Mouse (Mus musculus) hindbrain, embryonic 10.5 days (tissue): ENCODE data around the gene Map3k10. TPM values are rescaled to one million over a fixed set of nuclear protein-coding genes. Genes with fewer than 3 reads are reported as not detected.
A peak's percentile ranks its signal among the peaks of the same experiment; 100 is the strongest.

Experiments
- DNase-seq: peaks from one replicate; pipeline ENCODE4 v3.0.0-alpha.2; 2017; ENCODE audit warnings: low spot score
- H3K27ac ChIP-seq: fragments of 300-500 bp; sonication (generic); 2 replicates; pipeline ENCODE4 v1.5.1; 2016; ENCODE audit warnings: mild to moderate bottlenecking, moderate library complexity
- H3K27me3 ChIP-seq: fragments of 300-500 bp; sonication (generic); 2 replicates; pipeline ENCODE4 v1.6.1; 2016; ENCODE audit warnings: mild to moderate bottlenecking; ENCODE audit not compliant: poor library complexity, insufficient read depth, severe bottlenecking
- H3K36me3 ChIP-seq: fragments of 300-500 bp; sonication (generic); 2 replicates; pipeline ENCODE4 v1.6.1; 2016; ENCODE audit warnings: mild to moderate bottlenecking, moderate library complexity
- H3K4me1 ChIP-seq: fragments of 300-500 bp; sonication (generic); replicated peaks from 2 replicates; pipeline ENCODE4 v1.6.1; 2016; ENCODE audit warnings: mild to moderate bottlenecking
- H3K4me3 ChIP-seq: fragments of 300-500 bp; sonication (generic); 2 replicates; pipeline ENCODE4 v1.5.1; 2016; ENCODE audit warnings: mild to moderate bottlenecking, moderate library complexity
- H3K9me3 ChIP-seq: fragments of 300-500 bp; sonication (generic); 2 replicates; pipeline ENCODE4 v1.6.1; 2016; ENCODE audit warnings: mild to moderate bottlenecking, moderate library complexity
- WGBS: fragments of 180-500 bp; shearing (Covaris S2); methylation state at CpG from one replicate; pipeline ENCODE4 v1.1.7; 2016; 5-methylcytosine and 5-hydroxymethylcytosine counted together
- polyA plus RNA-seq: library from polyadenylated mRNA; unstranded; fragments of >200 nt; fragmentation: Nextera tagmentation; extraction: Ambion mirVana; gene quantifications from 2 replicates; pipeline ENCODE4 v1.2.1, GENCODE M21; 2016

The Map3k10 gene
- polyA plus RNA-seq, 1 experiment from 2014 or later: 10.6 TPM

DNA sequence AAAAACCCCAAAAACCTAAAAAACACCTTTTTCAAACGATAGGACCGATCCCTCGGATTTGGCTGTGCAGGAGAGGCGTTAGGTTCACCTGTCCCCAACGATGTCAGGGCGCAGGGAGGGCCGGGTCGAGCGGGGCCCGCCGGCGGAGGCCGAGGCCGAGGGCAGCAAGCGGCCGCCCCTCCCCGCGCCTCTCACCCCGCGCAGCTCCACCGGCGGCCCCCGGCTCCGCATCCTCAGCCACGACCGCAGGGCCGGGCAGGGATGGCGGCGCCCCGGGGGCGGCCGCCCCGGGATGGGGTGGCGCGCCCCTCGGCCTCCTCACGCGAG, 240 bp downstream of the Map3k10 start:
- no peak for DNase-seq
- H3K4me3 ChIP-seq: peak overlapping the region; percentile 97
- H3K27ac ChIP-seq: peak overlapping the region; percentile 95
- H3K9me3 ChIP-seq: no peaks in the 10 kb centered on the region
- H3K36me3 ChIP-seq: peaks cover 28% of the 10 kb centered on the region
- H3K4me1 ChIP-seq: peaks cover 36% of the 10 kb centered on the region
- under 1% methylated on average over 38 of the region's 38 CpGs for WGBS
- H3K27me3 ChIP-seq: no peaks in the 10 kb centered on the region

DNA sequence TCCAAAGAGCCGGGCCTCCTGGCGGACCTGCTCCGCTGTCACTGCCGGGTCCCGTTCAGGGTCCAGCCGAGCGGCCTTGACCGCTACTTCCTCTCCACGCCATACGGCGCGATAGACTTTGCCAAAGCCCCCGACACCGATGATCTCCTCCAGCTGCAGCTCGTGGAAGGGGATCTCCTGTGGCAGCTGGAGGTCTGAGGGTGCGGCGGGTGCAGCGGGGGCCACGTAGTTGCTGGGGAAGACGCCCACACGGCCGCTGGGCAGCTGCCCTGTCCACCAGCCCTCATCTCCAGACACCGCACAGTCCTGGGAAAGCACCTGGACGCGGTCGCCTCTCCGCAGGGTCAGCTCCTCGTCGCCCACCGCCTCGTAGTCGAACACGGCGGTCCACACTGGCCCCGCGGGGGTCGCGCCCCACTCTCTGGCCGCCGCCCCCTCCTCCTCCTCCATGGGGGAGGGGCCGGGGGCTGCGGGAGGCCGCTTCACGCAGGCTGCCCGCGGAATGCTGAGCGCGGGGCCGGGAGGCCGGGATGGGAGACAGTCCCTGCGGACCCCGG, 745 bp downstream of the Map3k10 start:
- Histone ChIP-seq H3K4me3 (peak overlapping the region; percentile 97), H3K4me1 (peaks cover 36% of the 10 kb centered on the region), H3K27ac (peak overlapping the region; percentile 95), H3K27me3 (no peaks in the 10 kb centered on the region), H3K36me3 (peaks cover 33% of the 10 kb centered on the region), H3K9me3 (no peaks in the 10 kb centered on the region)
- whole genome bisulfite sequencing: 1% methylated on average over 52 of the region's 52 CpGs
- peak; percentile 36 for DNase-seq

GRCm38 (mm10) chr7:27673064-27673574, 1.3 kb downstream of the Map3k10 start:
- peak overlapping the region; percentile 95 for H3K27ac ChIP-seq
- 56% methylated on average over 9 of the region's 9 CpGs for WGBS

GRCm38 (mm10) chr7:27662038-27662437, 12.4 kb downstream of the Map3k10 start:
- H3K36me3 ChIP-seq: peaks cover 81% of the 10 kb centered on the region

More at GRCm38 (mm10) chr7:27673064-27673574, 1.3 kb downstream of the Map3k10 start:
- Histone ChIP-seq H3K27me3 (no peaks in the 10 kb centered on the region), H3K4me1 (peaks cover 36% of the 10 kb centered on the region), H3K9me3 (peaks cover 3% of the 10 kb centered on the region; the same call in 1 of the 2 replicates), H3K4me3 (peak overlapping the region; percentile 97), H3K36me3 (peaks cover 39% of the 10 kb centered on the region)
- no peak for DNase-seq

GRCm38 (mm10) chr7:27658712-27659663, 15.4 kb downstream of the Map3k10 start:
- H3K27ac ChIP-seq: no peak overlapping the region
- no peak overlapping the region for H3K4me3 ChIP-seq
- no peaks in the 10 kb centered on the region for H3K9me3 ChIP-seq
- H3K36me3 ChIP-seq: peaks cover 69% of the 10 kb centered on the region
- 56% methylated on average over 14 of the region's 14 CpGs for WGBS
- H3K27me3 ChIP-seq: peaks cover 58% of the 10 kb centered on the region
- DNase-seq: no peak
- peaks cover 10% of the 10 kb centered on the region for H3K4me1 ChIP-seq

More at GRCm38 (mm10) chr7:27662038-27662437, 12.4 kb downstream of the Map3k10 start:
- 95% methylated on average over 4 of the region's 4 CpGs for WGBS
- Histone ChIP-seq H3K27ac (no peak overlapping the region), H3K9me3 (no peaks in the 10 kb centered on the region), H3K4me1 (0 out of 2 replicates have a peak, but pooled peaks cover 6% of the 10 kb centered on the region), H3K4me3 (no peak overlapping the region), H3K27me3 (peaks cover 27% of the 10 kb centered on the region)
- no peak for DNase-seq

DNA sequence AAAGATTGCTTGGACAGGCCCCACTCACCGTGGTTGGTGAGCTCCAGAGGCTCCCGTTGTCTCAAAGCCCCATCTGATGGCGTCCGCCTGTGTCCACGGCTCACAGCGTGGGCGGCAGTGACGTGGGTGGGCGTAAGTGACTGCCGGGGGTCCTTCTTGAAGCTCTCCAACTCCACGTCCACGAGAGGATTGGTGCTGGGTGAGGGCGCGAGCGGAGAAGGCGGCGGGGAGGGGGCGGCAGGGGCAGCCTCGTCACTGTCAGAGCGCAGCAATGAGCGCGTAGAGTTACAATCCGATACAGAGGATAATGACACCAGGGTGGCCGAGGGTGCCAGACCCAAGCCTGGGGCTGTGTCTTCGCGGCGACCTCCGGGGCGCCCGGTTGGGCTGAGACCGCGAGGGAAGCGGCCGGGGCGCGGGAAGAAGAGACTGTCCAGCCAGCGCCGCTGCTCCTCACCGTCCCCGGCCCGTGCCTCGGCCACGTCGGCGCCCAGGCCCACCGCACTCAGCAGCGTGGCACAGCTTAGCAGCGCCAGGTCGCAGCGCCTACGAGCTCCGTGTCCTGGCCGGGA, 16.5 kb downstream of the Map3k10 start:
- peaks cover 69% of the 10 kb centered on the region for H3K27me3 ChIP-seq
- WGBS: 28% methylated on average over 53 of the region's 53 CpGs
- H3K27ac ChIP-seq: no peak overlapping the region
- H3K36me3 ChIP-seq: peaks cover 64% of the 10 kb centered on the region
- no peak overlapping the region; the same call in 1 of the 2 replicates for H3K4me3 ChIP-seq
- no peak for DNase-seq
- H3K9me3 ChIP-seq: no peaks in the 10 kb centered on the region
- H3K4me1 ChIP-seq: peaks cover 17% of the 10 kb centered on the region

DNA sequence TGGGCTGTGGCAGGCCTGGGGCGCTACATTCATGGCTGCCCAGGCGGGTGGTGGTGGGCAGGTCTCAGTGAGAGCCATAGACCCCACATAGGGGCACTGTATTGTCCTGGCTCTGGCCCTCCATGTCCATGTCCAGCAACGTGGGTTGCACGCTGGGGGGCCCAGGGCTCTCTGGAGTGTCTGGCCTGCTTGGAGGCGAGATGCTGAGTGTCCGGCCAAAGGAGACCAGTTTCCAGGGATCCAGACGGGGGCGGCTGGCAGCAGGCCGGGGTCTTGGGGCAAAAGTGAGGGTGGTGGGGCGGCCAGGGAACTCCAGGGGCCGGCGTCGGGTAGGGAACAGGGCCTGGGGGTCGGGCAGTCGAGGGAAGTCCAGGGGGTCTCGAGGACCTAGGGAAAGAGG, 17.8 kb downstream of the Map3k10 start:
- no peak overlapping the region for H3K27ac ChIP-seq
- DNase-seq: no peak
- peaks cover 79% of the 10 kb centered on the region for H3K27me3 ChIP-seq
- peaks cover 17% of the 10 kb centered on the region for H3K4me1 ChIP-seq
- H3K4me3 ChIP-seq: no peak overlapping the region
- H3K9me3 ChIP-seq: no peaks in the 10 kb centered on the region
- peaks cover 56% of the 10 kb centered on the region for H3K36me3 ChIP-seq
- whole genome bisulfite sequencing: 89% methylated on average over 16 of the region's 16 CpGs

DNA sequence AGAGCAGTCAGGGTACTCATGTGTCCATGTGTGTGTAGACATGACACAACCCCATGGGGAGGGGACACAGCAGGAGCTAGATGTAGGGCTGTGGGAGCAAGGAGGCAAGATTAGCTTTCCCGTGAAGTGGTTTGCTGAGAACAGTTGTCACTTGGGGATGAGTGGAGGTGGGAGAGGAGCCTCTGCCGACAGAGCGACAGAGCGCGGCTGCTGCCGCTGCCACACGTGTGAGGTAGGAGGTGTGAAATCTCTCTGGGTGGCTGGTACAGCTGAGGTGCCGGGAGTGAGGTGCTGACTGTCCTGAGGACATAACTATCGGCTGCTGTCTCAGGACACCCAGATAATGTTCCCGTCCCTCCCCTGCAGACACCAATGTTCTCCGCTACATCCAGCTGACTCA, 18.9 kb downstream of the Map3k10 start:
- WGBS: 79% methylated on average over 11 of the region's 11 CpGs
- Histone ChIP-seq H3K36me3 (peaks cover 46% of the 10 kb centered on the region), H3K4me3 (peak overlapping the region; percentile 9; the same call in 1 of the 2 replicates), H3K27me3 (peaks cover 82% of the 10 kb centered on the region), H3K9me3 (no peaks in the 10 kb centered on the region), H3K4me1 (peaks cover 19% of the 10 kb centered on the region), H3K27ac (no peak overlapping the region)
- no peak for DNase-seq

DNA sequence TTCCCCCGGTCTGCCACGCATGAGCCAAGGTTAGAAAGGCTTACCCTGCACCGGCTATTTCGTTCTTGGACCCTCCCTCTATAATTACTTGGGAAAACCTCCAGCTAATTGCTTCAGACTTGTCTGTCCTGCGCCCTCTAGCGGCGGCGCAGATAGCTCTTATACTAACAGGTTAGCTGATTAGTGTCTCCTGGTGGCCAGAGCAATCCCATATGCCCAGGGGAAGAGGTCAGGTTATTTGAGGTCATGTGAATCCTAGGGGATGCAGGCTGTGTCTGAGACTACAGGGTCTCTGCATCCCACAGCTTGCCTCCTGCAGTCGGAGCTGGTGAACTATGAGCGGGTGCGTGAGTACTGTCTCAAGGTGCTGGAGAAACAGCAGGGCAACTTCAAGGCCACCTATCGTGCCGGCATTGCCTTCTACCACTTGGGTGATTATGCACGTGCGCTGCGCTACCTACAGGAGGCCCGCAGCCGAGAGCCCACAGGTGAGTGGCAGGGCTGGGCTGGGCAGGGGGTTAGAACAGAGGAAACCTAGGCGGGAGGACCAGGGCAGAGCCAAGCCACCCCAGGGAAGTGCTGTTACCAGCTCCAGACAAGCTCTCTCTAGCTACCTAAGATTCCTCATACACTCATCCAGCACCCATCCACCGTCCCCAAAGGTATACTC, 19.7 kb downstream of the Map3k10 start:
- Histone ChIP-seq H3K9me3 (no peaks in the 10 kb centered on the region), H3K4me3 (no peak overlapping the region; the same call in 1 of the 2 replicates), H3K4me1 (peaks cover 23% of the 10 kb centered on the region)

DNA sequence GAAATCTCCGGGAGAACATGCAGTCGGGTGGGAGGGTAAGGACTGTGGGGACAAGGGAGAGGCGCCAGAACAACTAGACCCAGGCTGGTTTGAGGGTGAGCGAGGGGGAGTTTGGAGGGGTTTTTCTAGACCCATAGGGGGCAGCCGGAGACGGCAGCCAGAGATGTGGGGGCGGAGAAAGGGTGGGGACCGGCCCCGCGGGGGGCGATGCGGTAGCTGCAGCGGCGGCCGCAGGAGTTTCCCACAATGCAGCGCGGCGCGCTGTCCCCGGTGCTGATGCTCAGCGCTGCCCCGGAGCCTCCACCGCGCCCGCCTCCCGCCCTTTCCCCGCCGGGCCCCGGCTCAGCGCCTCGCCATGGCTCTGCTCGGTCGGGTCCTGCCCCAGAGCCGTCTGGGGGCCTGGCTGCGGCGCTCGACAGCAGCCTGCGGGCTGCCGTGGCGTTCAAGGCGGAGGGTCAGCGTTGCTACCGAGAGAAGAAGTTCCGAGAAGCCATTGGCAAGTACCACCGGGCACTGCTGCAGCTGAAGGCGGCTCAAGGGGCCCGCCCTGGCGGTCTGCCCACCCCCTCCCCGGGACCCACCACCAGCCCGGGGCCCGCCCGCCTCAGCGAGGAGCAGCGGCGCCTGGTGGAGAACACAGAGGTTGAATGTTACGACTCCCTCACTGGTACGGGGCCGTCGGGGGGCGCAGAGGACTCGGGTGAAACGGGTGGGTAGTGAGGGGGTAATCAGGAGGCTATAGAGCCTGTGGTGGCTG, 20.5 kb downstream of the Map3k10 start, which contains the start of gene Ttc9b:
TSS of gene Ttc9b (plus strand) at position 235 of the 757 bp plus-strand sequence.
- Histone ChIP-seq H3K36me3 (peaks cover 35% of the 10 kb centered on the region), H3K9me3 (no peaks in the 10 kb centered on the region), H3K27ac (peak within 1 kb of the TSS; percentile 81), H3K4me1 (peaks cover 23% of the 10 kb centered on the region), H3K4me3 (peak within 1 kb of the TSS; percentile 60), H3K27me3 (peaks cover 73% of the 10 kb centered on the region)
- DNase-seq: peak; percentile 70
- 3% methylated on average over 62 of the region's 62 CpGs for WGBS

More for the DNA sequence above, 19.7 kb downstream of the Map3k10 start:
- Histone ChIP-seq H3K27ac (no peak overlapping the region), H3K27me3 (peaks cover 81% of the 10 kb centered on the region), H3K36me3 (peaks cover 42% of the 10 kb centered on the region)
- DNase-seq: no peak
- WGBS: 65% methylated on average over 20 of the region's 20 CpGs

DNA sequence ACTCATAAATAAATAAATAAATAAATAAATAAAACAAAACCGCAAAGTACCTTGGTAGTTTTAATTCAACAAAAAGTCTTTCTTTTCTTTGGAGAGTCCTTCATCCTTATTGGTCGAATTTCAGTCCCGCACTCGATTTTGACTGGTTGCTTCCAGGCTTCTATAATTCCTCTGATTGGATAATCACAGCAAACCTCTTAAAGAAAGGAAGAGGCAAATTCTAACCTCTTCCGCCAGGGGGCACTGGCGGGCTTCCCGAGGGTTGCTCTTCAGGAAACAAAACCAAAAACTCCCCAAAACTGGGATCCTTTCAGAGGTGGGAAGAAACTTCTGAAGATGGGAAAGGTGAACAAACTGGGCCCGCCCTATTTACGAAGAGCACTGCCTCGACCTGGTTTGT, 23.4 kb downstream of the Map3k10 start:
- Histone ChIP-seq H3K27ac (no peak overlapping the region), H3K27me3 (peaks cover 43% of the 10 kb centered on the region), H3K9me3 (no peaks in the 10 kb centered on the region), H3K4me3 (peak overlapping the region; percentile 39), H3K36me3 (peaks cover 6% of the 10 kb centered on the region; the same call in 1 of the 2 replicates), H3K4me1 (peaks cover 17% of the 10 kb centered on the region)
- 7% methylated on average over 10 of the region's 10 CpGs for WGBS
- peak; percentile 76 for DNase-seq
